Mouse (Mus musculus) large intestine, adult 2 months (tissue): Measurements from ENCODE around the gene Mosmo. TPM values are rescaled to one million over a fixed set of nuclear protein-coding genes. Genes with fewer than 3 reads are reported as not detected.
"Not testable (repeated sequence)": the region's sequence is repeated elsewhere in the genome, so short reads cannot be mapped to it uniquely, and the experiment has no call there.

ENCODE experiments used
- DNase-seq: peaks from one replicate; pipeline ENCODE4 v3.0.0-alpha.2; 2012; ENCODE audit warnings: low read depth, low spot score
- WGBS: fragments of 180-500 bp; shearing (Covaris S2); methylation state at CpG from one replicate; pipeline ENCODE4 v1.1.7; 2018; 5-methylcytosine and 5-hydroxymethylcytosine counted together
- polyA plus RNA-seq: library from polyadenylated mRNA; depleted of rRNA; stranded (reverse); fragments of >200 nt; gene quantifications from 2 replicates; pipeline ENCODE4 v1.2.3, GENCODE M21; 2012

Mosmo gene
- polyA plus RNA-seq, 1 experiment, result 5.4 TPM

DNA sequence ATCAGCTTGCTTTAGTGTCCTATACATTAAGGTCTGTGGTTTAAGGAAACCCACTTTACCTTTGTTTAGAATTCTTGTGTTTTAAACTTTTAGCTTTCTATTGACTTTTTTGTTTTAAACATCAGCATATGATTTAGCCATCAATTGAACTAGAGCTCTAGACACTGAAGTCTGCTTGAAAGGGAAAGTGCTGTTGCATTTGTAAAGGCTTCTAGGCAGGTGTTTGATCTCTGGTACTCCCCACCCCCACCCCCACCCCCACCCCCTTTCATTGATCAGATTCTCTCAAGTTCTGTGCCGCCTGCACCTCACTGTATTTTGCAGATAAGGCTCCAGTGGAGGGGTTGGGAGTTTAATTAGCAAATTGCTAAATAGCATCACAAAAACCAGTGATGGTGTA is 18.2 kb downstream of the Mosmo start:
- 100% methylated on average over 1 of the region's 1 CpGs for WGBS

DNA sequence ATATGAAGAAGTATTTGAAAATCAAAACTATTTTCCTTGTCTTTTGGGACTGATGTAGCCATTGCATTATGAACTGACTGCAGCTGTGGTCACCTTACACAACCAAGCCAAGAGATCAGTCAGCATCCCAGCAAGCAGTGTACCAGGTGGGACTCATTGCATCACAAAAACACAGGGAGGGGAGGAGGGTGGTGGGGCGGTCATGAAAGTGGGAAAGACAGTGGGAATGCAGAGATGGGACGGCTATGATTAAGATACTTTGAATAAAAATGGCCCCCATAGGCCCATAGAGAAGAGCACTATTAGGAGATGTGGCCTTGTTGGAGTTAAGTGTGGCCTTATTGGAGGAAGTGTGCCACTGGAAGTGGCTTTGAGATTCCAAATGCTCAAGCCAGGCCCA is 18.9 kb downstream of the Mosmo start:
- DNase-seq, result no peak
- 94% methylated on average over 2 of the region's 2 CpGs for WGBS

More for the DNA sequence above, 18.2 kb downstream of the Mosmo start:
- DNase-seq, result no peak

DNA sequence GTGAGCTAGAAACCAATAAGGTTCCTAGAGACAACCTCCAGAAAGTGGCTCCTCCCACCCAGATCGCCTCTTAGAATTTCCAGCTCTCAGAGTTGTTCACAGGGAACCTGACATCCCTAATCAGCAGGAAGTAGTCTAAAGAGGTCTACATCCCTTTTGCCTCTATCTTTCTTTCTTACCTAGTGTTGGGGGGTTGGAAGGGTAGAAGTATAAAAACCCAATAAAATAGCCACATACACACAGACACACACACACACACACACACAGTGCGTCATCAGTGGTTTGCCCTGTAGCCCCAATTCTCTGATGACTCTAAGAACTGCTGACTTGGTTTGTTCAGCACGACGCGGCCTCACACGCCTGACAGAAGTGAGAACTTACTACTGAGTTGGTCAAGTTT is 22.2 kb downstream of the Mosmo start:
- no peak for DNase-seq
- WGBS, result 88% methylated on average over 6 of the region's 6 CpGs

DNA sequence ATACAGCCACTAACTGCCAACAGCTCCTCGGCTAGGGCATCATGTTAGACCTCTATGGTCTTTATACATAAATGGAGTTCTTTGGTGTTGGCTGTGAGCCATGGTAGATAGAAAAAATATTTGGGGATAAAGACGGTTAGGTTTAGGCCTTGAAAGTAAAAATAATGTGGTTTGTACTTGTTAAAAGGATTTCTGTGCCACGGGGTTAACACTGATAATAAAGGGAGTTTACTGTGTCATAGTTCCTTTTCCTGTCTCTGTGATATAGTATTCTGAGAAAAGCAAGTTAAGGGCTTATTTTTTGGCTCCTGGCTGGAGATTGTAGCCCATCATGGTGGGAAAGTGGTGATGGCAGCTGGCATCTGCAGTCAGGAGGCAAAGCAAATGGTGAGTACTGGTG is 26.5 kb downstream of the Mosmo start:
- DNase-seq, result no peak
- 74% methylated on average over 3 of the region's 3 CpGs for WGBS

DNA sequence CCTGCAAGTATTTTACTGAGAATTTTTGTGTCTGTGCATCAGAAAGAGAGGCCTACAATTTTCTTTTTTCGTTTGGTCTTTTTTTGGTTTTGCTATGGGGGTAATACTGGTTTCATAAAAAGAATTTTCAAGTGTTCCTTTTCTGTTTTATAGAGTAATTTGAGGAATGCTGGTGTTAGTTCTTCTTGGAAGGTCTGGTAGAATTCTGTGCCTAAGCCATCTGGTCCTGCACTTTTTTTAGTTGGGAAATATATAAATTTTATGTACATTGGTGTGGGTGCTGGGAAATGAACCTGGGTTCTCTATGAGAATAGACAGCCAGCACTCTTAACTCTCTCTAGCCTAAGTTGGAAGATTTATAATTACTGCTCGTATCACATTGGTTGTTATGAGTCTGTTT is 34.7 kb downstream of the Mosmo start:
- DNase-seq, result no peak
- WGBS, result 81% methylated on average over 2 of the region's 2 CpGs

DNA sequence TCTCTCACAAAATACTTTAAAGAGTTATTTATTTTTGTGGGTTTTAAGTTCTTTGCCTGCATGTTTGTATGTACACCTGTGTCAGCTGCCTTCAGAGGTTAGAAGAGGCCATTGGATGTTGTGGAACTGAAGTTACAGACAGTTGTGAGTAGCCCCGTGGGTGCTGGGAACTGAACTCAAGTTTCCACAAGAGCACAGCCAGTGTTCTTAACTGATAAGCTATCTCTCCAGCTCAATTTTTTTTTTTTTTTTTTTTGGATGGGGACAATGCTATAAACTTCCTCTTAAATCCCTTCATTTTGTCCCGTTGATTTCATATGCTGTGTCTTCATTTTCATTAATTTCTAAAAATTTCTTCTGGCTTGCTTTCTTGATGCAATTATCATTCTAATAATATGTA is 35.8 kb downstream of the Mosmo start:
- no peak for DNase-seq
- WGBS, result 84% methylated on average over 2 of the region's 2 CpGs

DNA sequence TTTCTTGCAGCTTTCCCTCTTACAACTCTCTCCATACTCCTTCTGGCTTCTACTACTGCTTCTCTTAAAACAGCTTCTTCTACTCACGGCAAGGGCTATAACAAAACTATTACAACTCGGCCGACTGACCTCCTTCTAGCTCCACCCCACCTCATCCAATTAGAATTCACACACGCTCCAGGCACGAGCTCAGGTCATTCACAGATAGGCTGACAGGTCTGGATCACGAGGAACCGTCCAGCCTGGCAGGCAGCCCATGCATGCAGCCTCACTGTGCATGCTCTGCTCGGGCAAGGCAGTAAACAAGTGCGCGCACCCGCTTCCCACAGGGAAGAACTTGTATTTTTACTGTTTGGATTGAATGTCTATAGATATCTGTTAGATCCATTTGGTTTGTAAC is 36.5 kb downstream of the Mosmo start:
- WGBS, result 66% methylated on average over 11 of the region's 11 CpGs
- DNase-seq, result not testable (repeated sequence)

DNA sequence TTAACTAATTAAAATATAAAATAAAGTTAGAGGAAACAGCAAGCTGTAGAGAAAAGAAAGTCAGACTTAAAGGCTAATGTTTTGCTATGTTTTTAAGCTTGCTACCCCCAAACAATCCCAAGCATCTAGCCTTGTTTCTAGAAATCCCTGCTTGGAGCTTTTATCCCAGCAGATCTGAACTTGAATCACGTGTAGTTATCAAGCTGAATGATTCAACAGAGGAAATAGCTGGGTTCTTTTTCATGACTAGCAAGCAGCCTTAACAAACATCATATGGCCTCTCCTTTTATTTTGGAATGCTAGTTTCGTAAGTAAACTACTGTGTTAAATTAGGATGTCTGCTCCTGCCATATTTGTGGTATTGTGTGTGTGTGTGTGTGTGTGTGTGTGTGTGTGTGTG is 39.8 kb downstream of the Mosmo start:
- WGBS, result 58% methylated on average over 2 of the region's 2 CpGs
- no peak for DNase-seq

DNA sequence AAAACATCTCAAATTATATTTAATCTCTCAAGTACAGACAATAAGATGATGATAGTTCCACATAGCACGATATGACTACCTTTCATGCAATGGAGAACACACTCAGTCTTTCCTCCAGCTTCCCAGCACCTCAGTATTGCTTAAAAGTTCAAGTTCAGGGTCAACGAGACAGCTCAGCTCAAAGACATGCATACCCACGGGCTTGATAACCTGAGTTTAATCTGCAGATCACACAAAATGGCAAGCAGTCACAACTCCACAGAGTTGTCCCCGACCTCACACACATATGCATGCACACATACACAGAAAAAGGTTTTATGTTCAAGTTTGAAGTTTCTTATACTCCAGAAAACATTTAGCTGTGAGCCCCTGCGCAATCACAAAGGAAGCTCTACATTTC is 43.6 kb downstream of the Mosmo start:
- DNase-seq, result no peak
- WGBS, result 89% methylated on average over 5 of the region's 5 CpGs

DNA sequence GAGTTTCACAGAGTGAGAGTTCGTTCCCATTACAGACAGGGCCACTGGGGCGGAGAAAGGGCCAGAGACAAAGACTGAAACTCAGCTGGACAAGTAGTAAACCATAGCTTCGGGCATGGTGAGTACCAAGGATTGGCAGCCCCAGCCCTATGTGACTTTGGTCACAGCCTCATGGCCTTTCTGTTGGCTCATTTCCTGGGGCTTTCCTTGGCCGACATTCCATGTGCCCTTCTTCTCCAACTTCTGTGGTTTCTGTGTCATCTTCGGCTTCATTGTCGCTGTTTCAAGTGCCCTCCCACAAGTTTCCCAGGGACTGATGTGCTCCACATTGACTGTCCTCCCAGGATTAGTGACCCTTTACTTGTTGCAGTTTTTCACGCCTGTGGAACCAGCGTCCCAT is 44.0 kb downstream of the Mosmo start:
- 85% methylated on average over 8 of the region's 8 CpGs for WGBS
- no peak for DNase-seq

DNA sequence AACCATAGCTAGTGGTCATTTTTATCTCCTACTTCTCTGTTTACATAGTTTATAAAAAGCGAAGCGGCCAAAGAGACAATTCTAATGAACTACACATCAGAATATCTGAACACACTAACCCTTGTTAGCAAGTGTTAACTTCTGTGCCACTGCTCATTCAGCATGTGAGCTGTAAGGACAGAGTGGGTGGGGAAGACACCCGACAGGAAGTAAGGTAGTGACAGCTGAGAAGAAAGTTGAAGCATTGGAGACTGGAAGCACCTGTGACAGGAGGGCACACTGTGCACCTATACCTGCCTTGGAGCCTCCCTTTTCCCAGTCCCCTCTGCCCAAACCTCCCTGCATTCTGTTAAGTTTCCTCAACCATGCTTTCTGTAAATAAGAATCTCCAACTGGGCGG is 44.6 kb downstream of the Mosmo start:
- DNase-seq, result no peak
- 78% methylated on average over 4 of the region's 4 CpGs for WGBS

DNA sequence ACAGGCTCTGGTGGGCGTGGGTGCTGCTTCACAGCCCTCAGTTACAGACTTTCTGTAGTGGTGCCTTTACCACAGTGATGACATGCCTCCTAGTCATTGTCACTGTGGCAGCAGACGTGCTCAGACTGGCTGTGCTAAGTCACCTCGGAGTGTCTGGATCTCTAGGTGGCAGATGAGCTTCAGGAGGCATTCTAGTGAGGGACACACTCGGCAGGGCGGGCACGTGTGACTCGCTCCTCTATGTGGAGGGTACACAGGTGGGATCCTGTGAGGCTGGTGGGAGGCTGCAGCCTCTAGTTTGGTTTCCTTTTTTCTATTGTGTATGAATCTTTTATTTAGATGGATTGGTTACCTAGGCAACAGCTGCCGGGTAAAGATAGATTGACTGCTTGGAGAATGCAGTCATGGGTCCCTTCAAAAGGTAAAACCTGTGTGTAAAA is 45.4 kb downstream of the Mosmo start:
- 84% methylated on average over 8 of the region's 8 CpGs for WGBS
- no peak for DNase-seq

DNA sequence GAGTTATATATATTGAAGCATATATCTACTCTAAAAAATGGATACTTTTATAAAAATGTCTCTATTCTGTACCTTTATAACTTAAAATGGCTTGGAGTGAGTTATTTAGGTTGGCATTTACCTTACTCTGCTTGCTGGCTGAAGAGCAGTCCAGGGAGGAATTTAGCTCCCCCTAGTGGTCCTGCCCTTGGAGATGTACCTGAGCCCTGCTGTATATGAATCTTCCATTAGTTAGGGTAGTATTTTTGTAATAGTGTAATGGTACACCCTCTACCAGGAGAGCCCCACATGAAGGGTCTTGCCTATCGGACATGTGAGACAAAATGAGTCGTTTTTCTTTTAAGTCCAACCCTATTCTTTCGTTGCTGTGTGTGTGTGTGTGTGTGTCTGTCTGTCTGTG is 50.2 kb downstream of the Mosmo start:
- DNase-seq, result peak; percentile 32
- 87% methylated on average over 3 of the region's 3 CpGs for WGBS

DNA sequence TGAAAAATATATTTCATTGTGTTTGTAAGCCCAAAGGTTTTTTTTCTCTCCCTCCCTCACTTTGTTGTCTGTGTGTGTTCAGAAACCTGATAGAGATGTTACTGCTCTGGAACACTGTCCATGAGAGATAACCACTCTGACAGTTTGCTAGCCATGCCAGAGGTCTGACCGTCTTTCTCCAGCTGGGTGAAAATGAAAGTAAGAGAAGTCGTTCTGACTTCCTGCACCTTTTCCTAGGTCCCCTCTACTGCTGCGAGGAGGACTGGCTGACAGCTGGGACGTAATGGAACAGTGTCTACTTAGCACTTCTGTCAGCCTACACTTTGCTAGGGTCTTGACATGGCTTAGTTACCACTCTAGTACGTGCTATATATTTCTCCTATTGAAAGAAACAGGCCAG is 52.2 kb downstream of the Mosmo start:
- no peak for DNase-seq
- 45% methylated on average over 5 of the region's 5 CpGs for WGBS

DNA sequence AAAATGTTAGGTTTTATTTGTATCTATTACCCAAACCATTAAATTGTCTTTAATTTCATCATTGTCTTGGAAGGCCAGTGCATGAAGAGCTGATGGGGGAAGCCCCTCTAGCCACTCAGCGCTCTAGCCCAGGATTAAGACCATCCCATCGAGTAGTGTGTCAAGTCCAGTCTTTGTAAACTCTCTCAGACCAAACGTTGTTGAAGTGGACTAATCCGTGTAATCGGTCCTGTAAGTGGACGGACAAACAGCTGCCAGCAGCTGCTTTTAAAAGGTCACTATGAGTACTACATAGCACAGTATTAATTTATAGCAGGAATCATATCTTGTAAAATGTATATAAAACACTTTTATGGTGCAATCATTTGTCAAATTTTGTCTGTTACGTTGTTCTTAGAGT is 55.5 kb downstream of the Mosmo start:
- 65% methylated on average over 7 of the region's 7 CpGs for WGBS
- no peak for DNase-seq

DNA sequence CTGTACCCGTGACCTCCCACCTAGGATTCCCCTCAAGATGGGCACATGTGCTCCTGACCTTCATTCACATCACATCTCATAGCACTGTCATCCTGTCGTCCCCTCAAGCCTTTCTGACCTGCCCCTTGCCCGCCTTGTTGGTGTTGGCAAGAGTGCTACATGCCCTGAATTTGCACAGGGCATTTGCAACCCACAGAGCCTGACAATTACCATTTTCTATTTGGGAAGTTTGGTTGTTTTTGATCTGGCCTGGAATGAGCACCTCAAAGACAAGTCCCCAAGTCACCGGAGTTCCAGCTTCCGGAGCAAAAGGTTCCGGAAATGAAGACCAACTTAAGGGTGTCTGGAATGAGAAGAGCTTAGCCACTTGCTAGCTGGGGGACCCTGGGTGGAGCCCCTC is 61.6 kb downstream of the Mosmo start, which contains the start of gene Vwa3a:
Vwa3a (plus strand) TSS at position 301 of the 400 bp plus-strand sequence.
- DNase-seq, result no peak
- 72% methylated on average over 6 of the region's 6 CpGs for WGBS

DNA sequence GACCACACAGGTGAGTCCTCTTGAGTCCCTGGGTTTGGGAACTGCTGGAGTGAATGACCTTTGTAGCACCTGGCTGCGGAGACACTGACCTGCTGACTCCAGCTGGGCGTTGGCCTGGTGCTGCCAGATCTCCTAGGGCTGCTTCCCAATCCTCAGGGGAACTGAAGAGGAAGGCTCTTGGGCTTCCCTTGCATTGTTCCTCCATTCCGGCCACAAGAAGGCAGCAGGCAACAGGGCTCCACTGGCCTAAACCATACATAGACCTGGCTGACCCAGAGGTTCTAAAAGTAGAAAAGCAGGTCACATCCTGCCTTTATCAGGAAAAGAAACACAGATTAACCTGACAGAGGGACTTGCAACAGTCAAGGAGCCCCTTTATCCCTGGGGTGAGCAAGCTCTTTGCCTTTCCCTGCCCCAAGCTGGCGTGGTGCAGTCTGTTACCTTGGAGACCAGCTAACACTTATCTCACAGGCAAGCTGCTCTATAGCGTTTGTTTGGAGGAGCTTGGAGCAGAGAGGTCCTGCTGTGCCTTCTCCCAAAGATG is 62.2 kb downstream of the Mosmo start:
- no peak for DNase-seq
- WGBS, result 18% methylated on average over 5 of the region's 5 CpGs

DNA sequence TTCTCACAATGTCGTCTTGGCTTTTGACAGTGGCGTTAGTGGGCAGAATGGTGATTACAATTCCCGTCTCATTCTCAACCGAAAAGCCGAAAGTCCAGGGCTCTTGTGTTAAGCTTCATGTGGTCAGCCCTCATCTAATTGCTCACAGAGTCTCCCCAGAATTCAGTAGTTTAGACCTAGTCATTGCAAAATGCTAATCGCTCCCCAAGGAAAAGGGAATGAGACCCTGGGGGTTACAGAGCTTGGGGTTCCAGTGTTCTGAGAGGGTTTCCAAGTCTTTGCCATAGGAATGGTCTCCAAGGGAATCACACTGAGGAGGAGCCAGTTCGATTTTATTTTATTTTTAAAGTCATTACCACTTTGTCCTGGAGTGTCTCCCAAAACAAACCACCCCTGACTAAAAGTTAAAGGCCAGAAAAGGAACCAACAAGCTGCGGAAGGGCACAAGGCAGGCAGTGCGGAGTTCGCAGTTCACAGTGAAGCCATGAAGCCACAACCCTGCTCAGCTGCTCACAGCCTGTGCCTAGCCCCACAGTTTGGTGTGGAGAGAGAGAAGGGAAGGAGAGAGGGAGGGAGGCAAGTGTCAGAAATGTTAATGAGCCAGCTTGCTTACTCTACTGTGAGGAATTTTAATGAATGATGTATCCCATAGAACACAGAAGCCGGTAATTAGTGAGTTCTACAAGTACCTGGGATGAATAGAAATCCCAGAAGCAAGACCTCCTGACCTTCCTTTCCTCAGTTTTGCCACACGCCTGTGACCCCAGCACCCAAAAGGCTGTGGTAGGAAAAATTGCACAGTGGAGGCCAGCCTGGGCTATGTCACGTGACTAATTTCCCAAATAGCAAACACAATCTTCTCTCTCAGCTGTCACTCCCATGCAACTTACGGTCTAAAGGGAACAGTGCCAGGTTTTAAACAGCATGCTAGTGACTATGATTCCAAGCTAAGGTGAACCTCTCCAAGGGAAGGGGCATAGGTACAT is 66.2 kb downstream of the Mosmo start:
- DNase-seq, result no peak
- 72% methylated on average over 14 of the region's 14 CpGs for WGBS

DNA sequence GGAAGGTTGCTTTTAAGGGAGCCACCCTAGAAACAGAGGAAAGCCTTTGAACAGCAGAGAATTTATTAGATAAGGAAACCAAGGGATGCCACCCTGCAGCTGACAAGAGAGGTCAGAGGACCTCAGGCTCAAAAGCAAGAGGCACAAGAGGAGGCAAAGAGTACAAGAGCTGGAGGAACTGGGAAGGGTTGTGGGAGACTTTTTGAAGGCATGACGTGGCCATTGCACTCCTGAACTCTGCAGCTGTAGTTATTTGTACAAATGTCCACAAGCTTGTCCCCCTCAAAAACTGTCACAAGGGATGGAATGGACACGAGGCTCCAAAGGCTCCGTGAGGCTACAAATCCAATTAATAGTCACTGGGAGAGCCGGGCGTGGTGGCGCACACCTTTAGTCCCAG is 67.2 kb downstream of the Mosmo start:
- 80% methylated on average over 6 of the region's 6 CpGs for WGBS
- no peak for DNase-seq

DNA sequence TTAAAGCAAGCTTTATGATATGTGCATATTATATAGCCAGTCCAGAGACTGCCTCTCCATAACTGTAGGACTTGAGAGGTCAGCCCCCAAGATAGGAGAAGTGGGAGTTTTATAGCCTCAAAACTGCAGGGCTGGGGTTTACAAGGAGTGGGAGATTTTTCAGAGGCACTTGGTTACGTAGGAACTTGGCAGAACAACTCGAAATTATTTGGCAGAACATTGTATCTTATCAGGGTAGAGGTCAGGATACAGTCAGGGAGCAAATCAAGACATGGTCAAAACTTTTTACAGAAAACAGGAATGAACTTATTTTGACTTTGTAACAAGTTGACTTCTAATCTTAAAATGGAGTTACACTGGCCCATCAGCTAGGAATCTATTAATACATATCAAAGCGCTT is 68.6 kb downstream of the Mosmo start:
- DNase-seq, result no peak
- WGBS, result 43% methylated on average over 3 of the region's 3 CpGs

DNA sequence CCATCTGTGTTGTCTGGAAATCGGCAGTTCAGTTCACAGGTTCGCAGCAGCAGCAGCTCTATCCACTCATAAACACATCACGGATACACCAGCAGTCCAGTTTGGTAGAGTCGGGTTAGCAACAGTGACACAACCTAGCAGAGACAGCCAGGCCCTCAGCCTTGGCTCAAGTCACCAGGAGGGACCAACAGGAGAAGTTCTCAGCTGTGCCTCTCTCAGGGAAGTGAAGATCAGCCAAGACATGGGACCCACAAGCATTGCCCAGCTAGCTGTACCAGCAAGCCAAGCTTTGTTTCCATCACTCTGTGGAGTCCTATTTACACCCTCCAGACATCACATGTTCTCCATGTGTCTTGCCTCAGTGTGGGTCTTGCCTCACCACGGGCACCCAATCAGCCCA is 69.4 kb downstream of the Mosmo start:
- WGBS, result 84% methylated on average over 5 of the region's 5 CpGs

More for the DNA sequence above, 69.4 kb downstream of the Mosmo start:
- DNase-seq, result no peak
